Mouse (Mus musculus) thymus, adult 2 months (tissue): ENCODE results near the gene Ddx27.

ENCODE experiments used
- CTCF ChIP-seq: fragments of 200-500 bp; IDR thresholded peaks from 2 replicates; pipeline ENCODE4 v1.5.1; 2012; ENCODE audit warnings: mild to moderate bottlenecking, control low read depth, low read length, moderate library complexity, borderline replicate concordance; ENCODE audit not compliant: control insufficient read depth, poor library complexity, insufficient read depth; ENCODE audit errors: extremely low read depth
- POLR2A ChIP-seq: fragments of 200-500 bp; IDR thresholded peaks from 2 replicates; pipeline ENCODE4 v1.6.1; 2012; ENCODE audit warnings: mild to moderate bottlenecking, low read length, control low read depth, moderate library complexity; ENCODE audit not compliant: control insufficient read depth, poor library complexity, insufficient read depth; ENCODE audit errors: extremely low read depth

DNA sequence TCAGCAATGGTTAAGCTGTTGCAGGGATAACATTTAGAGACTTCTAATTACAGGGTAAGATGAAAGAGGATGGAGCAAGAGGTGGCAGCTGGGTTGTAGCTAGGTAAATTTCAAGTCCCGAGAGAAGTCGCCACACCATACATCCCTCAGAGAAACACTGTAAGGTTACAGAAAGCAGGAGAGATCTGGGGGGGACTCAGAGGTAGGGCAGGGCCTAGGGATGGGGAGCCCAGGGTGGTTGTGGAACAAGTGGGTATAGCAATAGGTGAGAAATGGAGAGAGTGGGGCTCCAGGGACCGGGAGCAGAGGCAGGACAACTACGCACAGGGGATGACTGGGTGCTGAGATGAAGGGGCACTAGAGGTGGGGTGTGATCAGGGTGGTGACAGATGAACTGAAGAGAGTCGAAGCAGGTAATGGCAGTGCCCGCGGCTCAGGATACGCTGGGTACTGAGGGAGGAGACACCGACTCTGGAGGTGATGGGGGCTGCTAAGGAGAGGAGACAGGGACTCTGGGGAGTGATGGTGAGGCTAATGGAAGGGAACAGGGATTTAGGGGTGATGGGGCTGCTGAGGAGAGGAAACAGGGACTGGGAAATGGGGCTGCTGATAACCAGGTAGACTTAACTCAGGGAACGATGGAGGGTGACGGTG is 46.5 kb downstream of the Ddx27 start:
- TF ChIP-seq CTCF: no peak
- no peak for TF ChIP-seq POLR2A
